Mouse (Mus musculus): ENCODE measurements around the gene Frat2. TPM values are rescaled to one million over a fixed set of nuclear protein-coding genes. Genes with fewer than 3 reads are reported as not detected.

Gene Frat2
- polyA plus RNA-seq, 1 experiment from 2014 or later: 17.1 TPM

GRCm38 (mm10) chr19:41803322-41803721 is 44.6 kb downstream of the Frat2 start:
- ATAC-seq (no peak), DNase-seq (ENCODE audit: low read depth, low spot score) (no peak)
- in situ Hi-C loops (cut with MboI; ENCODE audit: low pct_unique_long_range_greater_than_20kb): no loop called here
- CTCF ChIA-PET: interaction anchor here (1.3 kb wide), 1 partner anchor 10 kb away, joined by 4 read pairs; no protein-coding TSS in a partner anchor
- TF ChIP-seq CTCF (IDR thresholded peaks at IDR 0.05): no peak
- peaks cover 17% of the 10 kb centered on the region for H3K27me3 ChIP-seq
- POLR2A ChIA-PET: interaction anchor here (1.1 kb wide), 1 partner anchor 21 kb away, joined by 3 read pairs; no protein-coding TSS in a partner anchor

GRCm38 (mm10) chr19:41801742-41802369 is 46.1 kb downstream of the Frat2 start, which contains the start of gene Arhgap19:
Gene Arhgap19, minus strand, starts transcription at chr19:41802047.
- ATAC-seq (peak; percentile 99), DNase-seq (ENCODE audit: low read depth, low spot score) (peak; percentile 82)
- in situ Hi-C loops (cut with MboI; ENCODE audit: low pct_unique_long_range_greater_than_20kb): no loop called here
- POLR2A ChIA-PET: no interaction called here
- peaks cover 5% of the 10 kb centered on the region for H3K27me3 ChIP-seq
- CTCF ChIA-PET: no interaction called here
- TF ChIP-seq CTCF (IDR thresholded peaks at IDR 0.05): no peak

DNA sequence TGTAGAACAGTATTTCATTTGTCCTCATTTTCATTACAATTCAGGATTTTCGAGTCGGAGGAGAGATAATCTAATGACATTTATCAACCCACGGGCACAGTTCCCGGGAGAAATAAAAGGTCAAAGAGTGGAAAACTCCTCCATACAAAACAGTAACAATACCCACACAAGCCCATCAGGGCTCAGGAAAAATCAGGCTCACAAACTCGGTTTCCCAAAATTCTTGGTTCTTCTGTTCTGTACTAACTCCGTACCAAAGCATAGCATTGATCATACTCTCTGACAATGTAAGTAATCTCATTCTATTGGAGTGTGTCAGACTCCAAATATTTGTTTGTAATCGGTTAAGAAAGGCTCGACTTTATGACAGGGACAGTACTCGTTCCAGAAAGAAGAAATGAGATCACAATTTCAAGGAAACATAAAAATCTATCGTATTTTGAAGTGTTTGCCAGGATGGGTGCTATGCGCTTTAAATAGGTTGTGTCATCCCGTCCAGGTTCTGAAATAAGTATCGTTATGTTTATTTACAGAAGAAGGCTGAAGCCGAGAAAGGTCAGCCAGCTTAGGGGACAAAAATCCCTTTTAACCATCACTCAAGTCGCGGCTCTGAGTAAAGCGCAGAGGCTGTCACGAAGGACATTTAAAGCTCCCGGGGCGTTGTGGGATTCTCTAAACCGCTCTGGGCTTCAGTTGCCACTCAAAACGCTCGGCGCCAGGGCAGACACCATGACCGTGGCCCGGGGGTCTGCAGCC is 46.8 kb downstream of the Frat2 start:
- CTCF ChIA-PET: interaction anchor here (1.0 kb wide), 1 partner anchor 10 kb away, joined by 3 read pairs; no protein-coding TSS in a partner anchor
- DNase-seq (ENCODE audit: low read depth, low spot score) (no peak), ATAC-seq (no peak)
- H3K27me3 ChIP-seq: no peaks in the 10 kb centered on the region
- in situ Hi-C loops (cut with MboI; ENCODE audit: low pct_unique_long_range_greater_than_20kb): no loop called here
- no peak for TF ChIP-seq CTCF (IDR thresholded peaks at IDR 0.05)
- POLR2A ChIA-PET: no interaction called here

- no peak for TF ChIP-seq CTCF (IDR thresholded peaks at IDR 0.05)
- CTCF ChIA-PET: interaction anchor here (1.0 to 2.0 kb wide), 2 partner anchors 9 to 37 kb away, joined by 3 to 4 read pairs; no protein-coding TSS in a partner anchor
- no peak for DNase-seq (ENCODE audit: low read depth, low spot score)
- in situ Hi-C loops (cut with MboI; ENCODE audit: low pct_unique_long_range_greater_than_20kb): no loop called here
- POLR2A ChIA-PET: no interaction called here
- no peak for ATAC-seq
- no peaks in the 10 kb centered on the region for H3K27me3 ChIP-seq
These were observed 47.5 kb downstream of the Frat2 start for GRCm38 (mm10) chr19:41800451-41800850.

- in situ Hi-C loops (cut with MboI; ENCODE audit: low pct_unique_long_range_greater_than_20kb): no loop called here
- ChIA-PET CTCF (no interaction called here), POLR2A (interaction anchor here (0.5 to 0.7 kb wide), 3 partner anchors 21 to 1848 kb away, joined by 3 to 4 read pairs (median 3); no protein-coding TSS in a partner anchor)
- TF ChIP-seq CTCF (IDR thresholded peaks at IDR 0.05): no peak
- H3K27me3 ChIP-seq: no peaks in the 10 kb centered on the region
- ATAC-seq (no peak), DNase-seq (ENCODE audit: low read depth, low spot score) (no peak)
These were observed 50.4 kb downstream of the Frat2 start for GRCm38 (mm10) chr19:41797536-41797935.

DNA sequence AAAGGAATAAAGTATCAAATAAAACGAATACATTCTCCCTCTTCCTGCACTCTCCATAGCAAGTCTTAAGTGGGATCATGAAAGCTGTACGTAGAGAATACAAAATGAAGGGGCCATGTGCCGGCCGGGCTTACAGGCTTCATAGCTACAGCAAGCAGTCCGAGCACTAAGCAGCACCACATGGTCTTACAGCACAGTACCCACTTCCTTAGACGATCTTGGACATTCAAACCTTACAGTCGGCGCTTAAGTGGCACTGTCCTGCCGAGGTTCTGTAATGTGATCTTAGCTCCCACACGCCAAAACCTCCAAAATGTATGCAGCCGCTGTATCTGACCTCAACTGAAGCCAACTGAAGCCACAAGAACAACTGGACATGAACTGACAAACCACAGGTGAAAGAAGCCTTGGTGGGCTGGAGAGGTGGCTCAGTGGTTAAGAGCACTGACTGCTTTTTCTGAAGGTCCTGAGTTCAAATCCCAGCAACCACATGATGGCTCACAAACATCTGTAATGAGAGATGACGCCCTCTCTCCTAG is 51.1 kb downstream of the Frat2 start:
- in situ Hi-C loops (cut with MboI; ENCODE audit: low pct_unique_long_range_greater_than_20kb): no loop called here
- no peak for TF ChIP-seq CTCF (IDR thresholded peaks at IDR 0.05)
- no peaks in the 10 kb centered on the region for H3K27me3 ChIP-seq
- ATAC-seq (no peak), DNase-seq (ENCODE audit: low read depth, low spot score) (no peak)
- ChIA-PET CTCF (interaction anchor here (1.0 kb wide), 1 partner anchor 15 kb away, joined by 4 read pairs; no protein-coding TSS in a partner anchor), POLR2A (interaction anchor here (0.7 kb wide), 1 partner anchor 20 kb away, joined by 4 read pairs; no protein-coding TSS in a partner anchor)

DNA sequence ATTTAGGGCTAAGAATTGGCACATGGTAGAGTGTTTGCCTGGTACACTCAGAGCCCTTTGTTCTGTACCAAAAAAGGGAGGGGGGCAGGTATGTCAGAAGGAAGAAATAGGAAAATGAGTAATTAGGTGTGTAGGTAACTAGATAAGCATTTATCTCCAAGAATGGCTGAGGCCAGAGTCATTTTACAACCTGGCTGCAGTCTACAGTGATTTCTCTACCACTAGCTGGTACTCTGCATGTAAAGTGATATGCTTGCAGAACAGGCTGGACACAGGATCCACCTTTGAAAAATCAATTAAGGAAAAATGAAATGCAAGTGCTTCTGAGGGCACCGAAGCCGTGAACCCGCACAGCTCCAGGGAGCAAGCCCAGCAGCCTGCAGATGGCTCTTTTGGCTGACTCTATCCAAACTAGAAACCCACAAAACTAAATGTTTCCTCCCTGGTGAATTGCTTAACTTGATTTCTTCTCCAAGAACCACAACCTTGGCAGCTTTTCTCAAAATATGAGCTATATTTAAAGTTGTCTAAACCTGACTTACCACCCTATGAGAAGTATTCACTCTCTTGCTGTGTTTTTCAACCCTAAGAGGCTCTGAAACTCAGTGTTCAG is 51.7 kb downstream of the Frat2 start:
- in situ Hi-C loops (cut with MboI; ENCODE audit: low pct_unique_long_range_greater_than_20kb): no loop called here
- TF ChIP-seq CTCF (IDR thresholded peaks at IDR 0.05): no peak
- CTCF ChIA-PET: interaction anchor here (1.0 kb wide), 1 partner anchor 14 kb away, joined by 4 read pairs; no protein-coding TSS in a partner anchor
- POLR2A ChIA-PET: no interaction called here
- DNase-seq (ENCODE audit: low read depth, low spot score) (no peak), ATAC-seq (no peak)
- H3K27me3 ChIP-seq: no peaks in the 10 kb centered on the region

Other genes starting within 250 kb of the Frat2 start
- 0.08 TPM for gene Slit1, start 104.5 kb downstream of the Frat2 start, polyA plus RNA-seq (2021)
- 13.6 TPM for gene Arhgap19, start 46.1 kb downstream of the Frat2 start, polyA plus RNA-seq (2021)
- 3.9 TPM for gene Frat1, start 18.2 kb downstream of the Frat2 start, polyA plus RNA-seq (2021)
- 17.9 TPM for gene Rrp12, start 48.0 kb upstream of the Frat2 start, polyA plus RNA-seq (2021)
- gene Pgam1, start 63.8 kb upstream of the Frat2 start, polyA plus RNA-seq (2021): 883 TPM
- 47.2 TPM for gene Exosc1, start 85.3 kb upstream of the Frat2 start, polyA plus RNA-seq (2021)
- gene Zdhhc16, start 85.3 kb upstream of the Frat2 start, polyA plus RNA-seq (2021): 87.9 TPM
- gene Mms19, start 133.0 kb upstream of the Frat2 start, polyA plus RNA-seq (2021): 56.8 TPM
- 45.0 TPM for gene Ubtd1, start 133.6 kb upstream of the Frat2 start, polyA plus RNA-seq (2021)
- 0.83 TPM for gene Ankrd2, start 187.9 kb upstream of the Frat2 start, polyA plus RNA-seq (2021)
- gene Hoga1, start 197.5 kb upstream of the Frat2 start, polyA plus RNA-seq (2021): 51.2 TPM
- gene 4933411K16Rik, start 204.1 kb upstream of the Frat2 start, polyA plus RNA-seq (2021): 2.7 TPM
- 38.1 TPM for gene Morn4, start 238.2 kb upstream of the Frat2 start, polyA plus RNA-seq (2021)
- gene Pi4k2a, start 242.3 kb upstream of the Frat2 start, polyA plus RNA-seq (2021): 47.6 TPM

Measured in Patski (cell line).